Mouse (Mus musculus): ENCODE results near the gene Anxa7.
A peak's percentile ranks its signal among the peaks of the same experiment; 100 is the strongest.

Anxa7 gene

DNA sequence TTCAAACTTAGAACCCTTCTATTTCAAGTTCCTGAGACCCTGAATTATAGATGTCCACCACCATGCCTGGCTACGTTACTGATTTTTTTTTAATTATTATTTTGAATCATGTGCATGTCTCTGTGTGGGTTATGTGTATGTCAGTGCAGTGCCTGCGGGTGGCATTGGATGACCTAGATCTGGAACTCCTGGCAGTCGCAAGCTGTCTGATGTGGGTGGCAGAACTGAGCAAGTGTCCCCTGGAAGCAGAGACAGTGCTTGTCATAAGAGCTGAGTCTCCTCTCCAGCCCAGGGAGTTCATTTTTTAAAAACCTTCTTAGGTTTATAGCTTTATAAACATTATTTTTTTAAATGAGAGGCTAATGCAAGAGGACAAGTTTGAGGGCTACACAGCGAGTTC is 47.5 kb downstream of the Anxa7 start:
- peak in 1 of 2 experiments; percentile 12 for DNase-seq (ENCODE audit: low spot score in 2 of 2)

DNA sequence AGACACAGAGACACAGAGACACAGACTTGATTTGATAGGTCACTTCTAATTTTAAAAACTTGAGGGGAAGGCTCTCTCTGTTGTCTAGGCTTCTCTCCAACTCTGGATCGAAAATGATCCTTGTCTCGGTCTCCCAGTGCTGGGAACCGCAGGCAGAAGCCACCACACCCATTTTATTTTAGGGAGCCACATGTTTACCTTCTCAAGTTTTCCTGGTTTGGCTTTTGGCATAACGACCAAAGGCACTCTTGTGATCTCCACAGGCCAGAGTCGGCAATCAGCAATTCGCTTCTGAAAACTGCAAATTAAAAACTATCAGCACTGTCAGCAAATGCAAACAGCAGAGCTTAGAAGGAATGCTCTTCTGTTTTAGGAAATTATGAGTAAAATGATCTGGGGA is 48.2 kb downstream of the Anxa7 start:
- no peak for DNase-seq (ENCODE audit: low spot score in 2 of 2)

GRCm38 (mm10) chr14:20429833-20430232 is 50.1 kb downstream of the Anxa7 start:
- DNase-seq (ENCODE audit: low spot score in 2 of 2) = no peak

- DNase-seq (ENCODE audit: low spot score in 2 of 2) = no peak
Measured at GRCm38 (mm10) chr14:20428593-20428992, 51.3 kb downstream of the Anxa7 start.

GRCm38 (mm10) chr14:20423046-20423445 is 56.9 kb downstream of the Anxa7 start:
- DNase-seq (ENCODE audit: low spot score in 2 of 2) = no peak

DNA sequence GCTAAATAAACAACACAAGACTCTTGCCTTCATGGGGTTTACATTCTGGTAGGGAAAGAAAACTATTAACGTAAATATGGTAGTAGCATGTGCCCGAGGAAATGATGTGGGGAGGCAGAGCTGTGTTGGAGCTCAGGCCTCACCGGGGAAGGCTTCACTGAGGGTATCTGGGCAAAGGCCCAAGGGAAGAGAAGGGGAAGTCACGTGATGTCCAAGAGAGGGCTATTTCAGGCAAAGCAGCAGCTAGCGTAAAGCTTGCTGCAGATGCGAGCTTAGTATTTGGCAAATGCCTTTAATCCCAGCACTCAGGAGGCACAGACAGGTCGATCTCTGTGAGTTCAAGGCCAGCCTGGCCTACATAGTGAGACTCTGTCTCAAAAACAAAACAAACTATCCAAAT is 57.7 kb downstream of the Anxa7 start:
- no peak for DNase-seq (ENCODE audit: low spot score in 2 of 2)

Data from frontal cortex, postnatal 36 days (tissue).